Mouse (Mus musculus) ES-E14 (cell line): Measurements from ENCODE around the gene Krt12. TPM values are rescaled to one million over a fixed set of nuclear protein-coding genes. Genes with fewer than 3 reads are reported as not detected.

ENCODE experiments used
- DNase-seq: peaks from one replicate; pipeline ENCODE4 v3.0.0-alpha.2; 2013; ENCODE audit warnings: low read depth, low spot score
- H3K27ac ChIP-seq: 2 replicates; pipeline ENCODE4 v1.5.1; 2012; ENCODE audit warnings: low read depth, mild to moderate bottlenecking, low read length, moderate library complexity, mixed read lengths; ENCODE audit not compliant: poor library complexity, insufficient read depth, severe bottlenecking
- H3K36me3 ChIP-seq: 2 replicates; pipeline ENCODE4 v1.6.1; 2012; ENCODE audit warnings: mild to moderate bottlenecking, low read length, moderate library complexity, mixed read lengths; ENCODE audit not compliant: control insufficient read depth, poor library complexity, insufficient read depth, severe bottlenecking
- H3K4me1 ChIP-seq, 2 experiments: fragments of 150-350 bp in 1 of 2; sonication (generic) in 1 of 2; 2 replicates each; pipeline ENCODE4 v1.6.1; 2012; ENCODE audit warnings: low read length in 2 of 2, mild to moderate bottlenecking in 1 of 2, mixed read lengths in 1 of 2; ENCODE audit not compliant: control insufficient read depth in 2 of 2, insufficient read depth in 2 of 2, poor library complexity in 1 of 2
- H3K4me3 ChIP-seq, 2 experiments: fragments of 150-350 bp in 1 of 2; sonication (generic) in 1 of 2; 2 replicates each; pipeline ENCODE4 v1.5.1; 2012; ENCODE audit warnings: low read length in 2 of 2, low read depth in 1 of 2, mild to moderate bottlenecking in 1 of 2, mixed read lengths in 1 of 2; ENCODE audit not compliant: insufficient read depth in 1 of 2, poor library complexity in 1 of 2, severe bottlenecking in 1 of 2
- H3K9ac ChIP-seq: 2 replicates; pipeline ENCODE4 v1.6.1; 2012; ENCODE audit warnings: low read depth, mild to moderate bottlenecking, low read length, mixed read lengths; ENCODE audit not compliant: poor library complexity, insufficient read depth, severe bottlenecking
- H3K9me3 ChIP-seq: fragments of 150-350 bp; sonication (generic); 2 replicates; pipeline ENCODE4 v1.6.1; 2012; ENCODE audit warnings: low read depth, mild to moderate bottlenecking, low read length; ENCODE audit not compliant: control insufficient read depth, insufficient read depth
- CHD2 ChIP-seq: IDR thresholded peaks from 2 replicates; pipeline ENCODE4 v1.6.1; 2014; ENCODE audit warnings: mild to moderate bottlenecking, low read depth, low read length, inconsistent platforms
- HCFC1 ChIP-seq: IDR thresholded peaks from 2 replicates; pipeline ENCODE4 v1.6.1; 2012; ENCODE audit warnings: low read length, inconsistent platforms, borderline replicate concordance; ENCODE audit not compliant: insufficient read depth
- MAFK ChIP-seq: IDR thresholded peaks from 2 replicates; pipeline ENCODE4 v1.6.1; 2014; ENCODE audit warnings: mild to moderate bottlenecking, low read depth, low read length, inconsistent platforms; ENCODE audit not compliant: insufficient read depth
- ZC3H11A ChIP-seq: IDR thresholded peaks from 2 replicates; pipeline ENCODE4 v1.6.1; 2012; ENCODE audit warnings: low read depth, mild to moderate bottlenecking, inconsistent platforms, low read length, borderline replicate concordance
- ZNF384 ChIP-seq: IDR thresholded peaks from 2 replicates; pipeline ENCODE4 v1.6.1; 2012; ENCODE audit warnings: low read depth, low read length, inconsistent platforms
- in situ Hi-C, 2 experiments: fragments of 600-800 bp; cut with MboI; formaldehyde crosslinking; loops; one replicate each; pipeline ENCODE4 v1.15.1; 2025; ENCODE audit warnings: low sequenced_read_pairs in 2 of 2, inconsistent platforms in 1 of 2; ENCODE audit not compliant: unreplicated experiment in 2 of 2
- total RNA-seq: library from RNA; depleted of rRNA; stranded (reverse); fragments of 300-350 nt; gene quantifications from 2 replicates; pipeline ENCODE4 v1.2.3, GENCODE M21; 2012

Krt12 gene
- total RNA-seq, 1 experiment = 0.49 TPM

GRCm38 (mm10) chr11:99385813-99386721 is 36.0 kb downstream of the Krt12 start:
- in situ Hi-C loops = loop anchor here in 1 of 2 experiments (25.0 kb wide), 1 partner anchor 901 kb away; no protein-coding TSS in a partner anchor
- Histone ChIP-seq H3K4me1 (peaks cover 0 to 2% of the 10 kb centered on the region in 2 experiments; a peak in 1 of 4 replicates), H3K36me3 (no peaks in the 10 kb centered on the region), H3K4me3 (peak overlapping the region; percentile 68 to 92), H3K9ac (peak overlapping the region; percentile 59), H3K27ac (peak overlapping the region; percentile 85), H3K9me3 (no peaks in the 10 kb centered on the region)
- peak; percentile 54 for DNase-seq
- TF ChIP-seq CHD2 (no peak), ZNF384 (no peak), HCFC1 (no peak), ZC3H11A (no peak), MAFK (no peak)

- Histone ChIP-seq H3K27ac (no peak overlapping the region), H3K4me3 (no peak overlapping the region), H3K4me1 (no peaks in the 10 kb centered on the region; a peak in 1 of 4 replicates), H3K9ac (no peak overlapping the region), H3K9me3 (no peaks in the 10 kb centered on the region), H3K36me3 (no peaks in the 10 kb centered on the region)
- in situ Hi-C loops = loop anchor here in 1 of 2 experiments (25.0 kb wide), 1 partner anchor 908 kb away; no protein-coding TSS in a partner anchor
- TF ChIP-seq CHD2 (no peak), ZNF384 (no peak), ZC3H11A (peak; percentile 75), HCFC1 (no peak), MAFK (no peak)
- peak; percentile 81 for DNase-seq
These were observed 42.5 kb downstream of the Krt12 start for GRCm38 (mm10) chr11:99379568-99379967.

GRCm38 (mm10) chr11:99374803-99375202 is 47.3 kb downstream of the Krt12 start, which contains the start of gene Krt28:
TSS of gene Krt28 (minus strand) at chr11:99374903.
- in situ Hi-C loops = loop anchor here in 1 of 2 experiments (25.0 kb wide), 1 partner anchor 912 kb away; no protein-coding TSS in a partner anchor
- no peak within 1 kb of the TSS for H3K27ac ChIP-seq

GRCm38 (mm10) chr11:99369853-99370451 is 52.1 kb downstream of the Krt12 start:
- DNase-seq = no peak
- Histone ChIP-seq H3K9me3 (no peaks in the 10 kb centered on the region), H3K36me3 (no peaks in the 10 kb centered on the region), H3K4me3 (no peak overlapping the region), H3K9ac (no peak overlapping the region), H3K4me1 (0 out of 4 replicates have a peak, but pooled peaks cover 0 to 2% of the 10 kb centered on the region in 2 experiments), H3K27ac (no peak overlapping the region)
- in situ Hi-C loops = no loop called here
- TF ChIP-seq MAFK (no peak), ZC3H11A (no peak)

More at GRCm38 (mm10) chr11:99374803-99375202, 47.3 kb downstream of the Krt12 start, which contains the start of gene Krt28:
- DNase-seq = no peak
- Histone ChIP-seq H3K9ac (no peak within 1 kb of the TSS), H3K4me3 (peak within 1 kb of the TSS; percentile 6 to 40; a peak in 2 of 4 replicates), H3K36me3 (no peaks in the 10 kb centered on the region), H3K9me3 (no peaks in the 10 kb centered on the region), H3K4me1 (peaks cover 0 to 2% of the 10 kb centered on the region in 2 experiments; a peak in 1 of 4 replicates)
- TF ChIP-seq CHD2 = no peak
- no peak for TF ChIP-seq ZNF384
- no peak for TF ChIP-seq MAFK
- no peak for TF ChIP-seq ZC3H11A
- no peak for TF ChIP-seq HCFC1
